Comparison of ENCODE assay signal across 18 mouse cellular contexts in the genomic region with DNA sequence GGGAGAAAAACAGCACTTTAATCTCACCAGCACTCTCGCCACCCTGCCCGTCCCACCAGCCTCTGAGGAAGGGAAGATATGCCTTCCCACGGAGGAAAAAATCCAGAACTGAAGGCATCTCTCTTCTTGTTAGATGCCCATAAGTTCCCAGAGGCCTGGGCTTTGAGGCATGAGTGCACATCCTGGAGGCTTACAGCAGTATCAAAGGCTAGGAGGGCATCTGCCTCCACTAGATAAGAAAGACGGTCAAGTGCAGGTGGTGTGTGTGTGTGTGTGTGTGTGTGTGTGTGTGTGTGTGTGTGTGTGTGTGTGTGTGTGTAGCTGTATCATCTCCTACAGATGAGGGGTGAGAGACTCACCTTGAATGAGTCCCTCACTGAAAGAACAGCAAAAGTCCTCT.
DNase-seq lines count a peak whose midpoint lies in the region; ATAC-seq and TF ChIP-seq lines count a peak whose summit lies in the region.
"Had no signal": no experiment of that assay in that cellular context is flagged by ENCODE, and none has a peak within 500 bp of the region (broad histone marks: within the 10 kb centered on the region; RNA-seq: fewer than 3 reads in every experiment).

No protein-coding gene starts in this region.

- no peaks in the 10 kb centered on the region for H3K9me3 ChIP-seq in forebrain, embryonic 10.5 days
- H3K9me3 ChIP-seq in forebrain, embryonic 12.5 days = no peaks in the 10 kb centered on the region
- H3K9me3 ChIP-seq in hindbrain, embryonic 10.5 days = no peaks in the 10 kb centered on the region
- no peaks in the 10 kb centered on the region for H3K9me3 ChIP-seq in hindbrain, postnatal 0 days (ENCODE audit: low read length)
- H3K9me3 ChIP-seq in midbrain, embryonic 13.5 days = no peaks in the 10 kb centered on the region
- H3K9me3 ChIP-seq in midbrain, postnatal 0 days (ENCODE audit: low read length) = no peaks in the 10 kb centered on the region

- TF ChIP-seq CTCF in hindbrain, postnatal 0 days (IDR thresholded peaks at IDR 0.05; ENCODE audit: low read depth) = no peak
- no peak for TF ChIP-seq CTCF in midbrain, postnatal 0 days (IDR thresholded peaks at IDR 0.05)

- H3K36me3 ChIP-seq in forebrain, embryonic 10.5 days (replicated peaks) = peaks cover 32% of the 10 kb centered on the region
- peaks cover 4% of the 10 kb centered on the region; the same call in 1 of the 2 replicates for H3K36me3 ChIP-seq in forebrain, embryonic 12.5 days (replicated peaks)
- H3K36me3 ChIP-seq in hindbrain, embryonic 10.5 days = peaks cover 38% of the 10 kb centered on the region
- no peaks in the 10 kb centered on the region for H3K36me3 ChIP-seq in hindbrain, postnatal 0 days (ENCODE audit: insufficient read depth, low read length)
- H3K36me3 ChIP-seq in midbrain, embryonic 13.5 days = 0 out of 2 replicates have a peak, but pooled peaks cover 2% of the 10 kb centered on the region
- no peaks in the 10 kb centered on the region for H3K36me3 ChIP-seq in midbrain, postnatal 0 days (ENCODE audit: insufficient read depth, low read length)

- no peak overlapping the region for H3K4me2 ChIP-seq in forebrain, embryonic 12.5 days
- no peak overlapping the region for H3K4me2 ChIP-seq in hindbrain, postnatal 0 days (ENCODE audit: low read depth, low read length)
- H3K4me2 ChIP-seq in midbrain, embryonic 13.5 days (replicated peaks) = no peak overlapping the region
- H3K4me2 ChIP-seq in midbrain, postnatal 0 days (ENCODE audit: low read depth, low read length, poor library complexity, severe bottlenecking) = no peak overlapping the region

- no peak overlapping the region for H3K9ac ChIP-seq in forebrain, embryonic 12.5 days
- H3K9ac ChIP-seq in hindbrain, postnatal 0 days (replicated peaks; ENCODE audit: low read length) = no peak overlapping the region
- H3K9ac ChIP-seq in midbrain, embryonic 13.5 days (replicated peaks) = no peak overlapping the region
- no peak overlapping the region for H3K9ac ChIP-seq in midbrain, postnatal 0 days (replicated peaks; ENCODE audit: low read length, poor library complexity, severe bottlenecking)

- no peak overlapping the region for H3K4me3 ChIP-seq in forebrain, embryonic 10.5 days
- no peak overlapping the region for H3K4me3 ChIP-seq in forebrain, embryonic 12.5 days (replicated peaks)
- H3K4me3 ChIP-seq in hindbrain, embryonic 10.5 days = no peak overlapping the region
- no peak overlapping the region for H3K4me3 ChIP-seq in hindbrain, postnatal 0 days (ENCODE audit: low read length)
- no peak overlapping the region for H3K4me3 ChIP-seq in midbrain, embryonic 13.5 days (replicated peaks)
- no peak overlapping the region for H3K4me3 ChIP-seq in midbrain, postnatal 0 days (ENCODE audit: low read depth, low read length)
- H3K4me3 ChIP-seq: gastrocnemius, adult 2 months had no signal

- peak overlapping the region; percentile 30; the same call in 1 of the 2 replicates for H3K27ac ChIP-seq in forebrain, embryonic 10.5 days
- no peak overlapping the region for H3K27ac ChIP-seq in forebrain, embryonic 12.5 days
- H3K27ac ChIP-seq in hindbrain, embryonic 10.5 days = peak overlapping the region; percentile 85; the same call in 1 of the 2 replicates
- H3K27ac ChIP-seq in hindbrain, postnatal 0 days = no peak overlapping the region
- H3K27ac ChIP-seq in midbrain, embryonic 13.5 days = 0 out of 2 replicates have a peak overlapping the region, but pooled peaks have one; percentile 82
- no peak overlapping the region for H3K27ac ChIP-seq in midbrain, postnatal 0 days (ENCODE audit: low read depth, low read length)

- H3K27me3 ChIP-seq in forebrain, embryonic 10.5 days (ENCODE audit: poor library complexity, severe bottlenecking) = no peaks in the 10 kb centered on the region
- H3K27me3 ChIP-seq in forebrain, embryonic 12.5 days = no peaks in the 10 kb centered on the region
- no peaks in the 10 kb centered on the region for H3K27me3 ChIP-seq in hindbrain, embryonic 10.5 days (ENCODE audit: insufficient read depth, poor library complexity, severe bottlenecking)
- H3K27me3 ChIP-seq in hindbrain, postnatal 0 days (ENCODE audit: insufficient read depth, low read length) = no peaks in the 10 kb centered on the region
- H3K27me3 ChIP-seq in midbrain, embryonic 13.5 days = no peaks in the 10 kb centered on the region
- H3K27me3 ChIP-seq in midbrain, postnatal 0 days (ENCODE audit: insufficient read depth, low read length) = no peaks in the 10 kb centered on the region

- ATAC-seq in forebrain, embryonic 12.5 days (ENCODE audit: low FRiP score) = no peak
- no peak for ATAC-seq in hindbrain, postnatal 0 days
- no peak for ATAC-seq in midbrain, embryonic 13.5 days
- no peak for ATAC-seq in midbrain, postnatal 0 days (ENCODE audit: low FRiP score)
- peak; percentile 57; the same call in 1 of the 2 replicates for ATAC-seq in megakaryocyte-erythroid progenitor cell, adult 5-6 weeks (replicated peaks; ENCODE audit: low FRiP score, low TSS enrichment, poor library complexity, severe bottlenecking)
- ATAC-seq: activated CD4-positive, CD25-positive, alpha-beta regulatory T cell, adult 4 months; CD4-positive, CD25-positive, alpha-beta regulatory T cell, adult 4 months; intestine, embryonic 16.5 days had no signal

- peaks cover 79% of the 10 kb centered on the region for H3K4me1 ChIP-seq in forebrain, embryonic 10.5 days
- H3K4me1 ChIP-seq in forebrain, embryonic 12.5 days = peaks cover 72% of the 10 kb centered on the region
- H3K4me1 ChIP-seq in hindbrain, embryonic 10.5 days (replicated peaks) = peaks cover 77% of the 10 kb centered on the region
- peaks cover 50% of the 10 kb centered on the region for H3K4me1 ChIP-seq in hindbrain, postnatal 0 days (ENCODE audit: insufficient read depth, low read length)
- peaks cover 81% of the 10 kb centered on the region for H3K4me1 ChIP-seq in midbrain, embryonic 13.5 days (replicated peaks)
- H3K4me1 ChIP-seq in midbrain, postnatal 0 days (ENCODE audit: insufficient read depth, low read length) = peaks cover 36% of the 10 kb centered on the region

- no peak for DNase-seq in forebrain, embryonic 10.5 days (ENCODE audit: extremely low spot score, low spot score)
- no peak for DNase-seq in hindbrain, embryonic 10.5 days (ENCODE audit: low spot score)
- DNase-seq in hindbrain, postnatal 0 days (ENCODE audit: low spot score) = no peak
- DNase-seq in midbrain, postnatal 0 days (ENCODE audit: low spot score) = no peak
- DNase-seq in layer of hippocampus, adult 8-10 months (ENCODE audit: low spot score in 2 of 2) = no peak
- DNase-seq: adrenal gland, postnatal 10 days; cerebellum, adult 11 months; cerebellum, postnatal 10 days; gastrocnemius, adult 2 months; lung, adult 18-20 months; right cerebral cortex, postnatal 14 days; thymus, postnatal 36 days had no signal

- WGBS in forebrain, embryonic 10.5 days = 85% methylated on average over 4 of the region's 4 CpGs
- 87% methylated on average over 4 of the region's 4 CpGs for WGBS in forebrain, embryonic 12.5 days
- 86% methylated on average over 4 of the region's 4 CpGs for WGBS in hindbrain, embryonic 10.5 days
- 83% methylated on average over 4 of the region's 4 CpGs for WGBS in hindbrain, postnatal 0 days
- 83% methylated on average over 4 of the region's 4 CpGs for WGBS in midbrain, embryonic 13.5 days
- WGBS in midbrain, postnatal 0 days = 78% methylated on average over 4 of the region's 4 CpGs

Comparison
In these comparisons a context has a peak if more than half of its experiments do, and no peak if none do; other contexts are left out.
1. H3K27ac ChIP-seq: peak in forebrain, embryonic 10.5 days (single experiment), hindbrain, embryonic 10.5 days (single experiment) and midbrain, embryonic 13.5 days (single experiment); none in forebrain, embryonic 12.5 days (single experiment), hindbrain, postnatal 0 days (single experiment) and midbrain, postnatal 0 days (single experiment).